Mouse (Mus musculus) cerebellum, adult 18-20 months (tissue): ENCODE measurements around the gene Lbx1.

Experiments used
- DNase-seq, 2 experiments: peaks; one replicate each; pipeline ENCODE4 v3.0.0; 2021

Gene Lbx1

DNA sequence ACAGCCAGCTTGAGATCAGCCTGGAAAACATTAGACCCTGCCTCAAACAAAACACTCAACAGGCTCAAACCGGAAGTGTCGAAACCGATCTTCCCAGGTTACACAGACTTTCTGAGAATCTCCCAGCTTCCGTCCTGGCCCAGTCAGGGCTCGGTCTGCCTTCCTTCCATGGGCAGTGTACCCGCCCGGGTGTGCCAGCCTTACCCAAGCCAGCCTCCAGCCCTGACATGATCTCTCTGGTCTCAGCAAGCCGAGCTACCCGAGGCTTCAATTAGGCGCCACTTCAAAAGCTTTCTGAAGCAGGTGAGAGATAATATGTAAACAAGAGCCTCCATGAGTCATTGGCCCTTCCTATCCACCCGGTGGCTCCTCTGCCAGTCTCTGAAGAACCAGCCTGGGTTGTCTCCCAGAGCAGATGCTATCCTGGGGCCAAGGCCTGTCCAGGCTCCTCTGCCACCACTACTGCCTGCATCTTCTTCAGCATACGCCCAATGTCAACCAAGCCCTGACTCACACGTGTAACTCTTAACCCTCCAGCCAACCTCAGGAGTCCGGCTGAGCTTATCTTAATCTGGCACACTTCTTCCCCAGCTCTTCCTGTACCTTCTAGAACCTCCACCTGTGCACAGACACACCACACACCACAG, 25.7 kb downstream of the Lbx1 start:
- DNase-seq = no peak

DNA sequence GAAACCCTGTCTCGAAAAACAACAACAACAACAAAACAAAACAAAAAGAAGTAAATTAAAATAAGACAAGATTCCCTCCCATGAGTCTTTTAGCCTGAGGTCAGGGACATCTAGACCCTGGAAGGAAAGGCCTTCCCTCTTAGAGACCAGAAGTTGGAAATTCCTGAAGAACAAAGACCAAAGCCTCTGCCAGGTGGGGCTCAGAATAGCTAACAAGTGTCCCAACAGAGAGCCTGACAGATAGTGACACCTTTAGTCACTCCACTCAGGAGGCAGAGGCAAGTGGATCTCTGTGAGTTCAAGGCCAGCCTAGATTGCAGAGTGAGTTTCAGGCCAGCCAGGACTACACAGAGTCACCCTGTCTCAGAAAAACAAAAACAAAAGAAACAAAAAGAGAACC, 26.4 kb downstream of the Lbx1 start:
- no peak for DNase-seq

DNA sequence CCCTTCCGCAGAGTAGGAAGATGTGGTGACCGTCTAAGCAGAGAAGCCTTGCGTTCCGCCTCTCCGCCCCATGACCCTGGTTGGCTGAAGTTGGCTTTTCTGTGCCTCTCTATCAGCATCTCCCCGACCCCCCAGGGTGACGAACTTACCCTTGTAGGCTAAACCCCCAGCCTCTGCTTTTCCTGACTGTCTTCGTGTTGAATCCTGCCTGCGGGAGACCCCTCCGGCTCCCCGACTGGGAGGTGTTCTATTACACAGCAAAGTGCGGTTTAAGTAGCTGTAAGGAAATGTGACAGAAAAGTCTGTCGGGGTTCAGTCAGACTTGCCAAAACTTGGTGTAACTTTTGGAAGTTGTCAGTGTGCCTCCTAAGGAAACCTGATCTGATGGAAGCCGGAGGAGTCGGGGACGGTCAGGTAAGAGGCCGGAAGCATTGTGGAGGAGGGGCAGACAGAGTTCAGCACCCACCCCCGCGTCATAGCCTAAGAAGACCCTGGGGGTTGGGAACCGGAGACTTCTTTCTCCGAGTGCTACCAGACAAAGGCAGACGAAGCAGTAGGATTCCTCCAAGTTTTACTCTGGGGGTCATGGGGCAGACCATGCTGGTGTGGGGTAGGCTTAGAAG, 27.1 kb downstream of the Lbx1 start:
- DNase-seq = no peak

DNA sequence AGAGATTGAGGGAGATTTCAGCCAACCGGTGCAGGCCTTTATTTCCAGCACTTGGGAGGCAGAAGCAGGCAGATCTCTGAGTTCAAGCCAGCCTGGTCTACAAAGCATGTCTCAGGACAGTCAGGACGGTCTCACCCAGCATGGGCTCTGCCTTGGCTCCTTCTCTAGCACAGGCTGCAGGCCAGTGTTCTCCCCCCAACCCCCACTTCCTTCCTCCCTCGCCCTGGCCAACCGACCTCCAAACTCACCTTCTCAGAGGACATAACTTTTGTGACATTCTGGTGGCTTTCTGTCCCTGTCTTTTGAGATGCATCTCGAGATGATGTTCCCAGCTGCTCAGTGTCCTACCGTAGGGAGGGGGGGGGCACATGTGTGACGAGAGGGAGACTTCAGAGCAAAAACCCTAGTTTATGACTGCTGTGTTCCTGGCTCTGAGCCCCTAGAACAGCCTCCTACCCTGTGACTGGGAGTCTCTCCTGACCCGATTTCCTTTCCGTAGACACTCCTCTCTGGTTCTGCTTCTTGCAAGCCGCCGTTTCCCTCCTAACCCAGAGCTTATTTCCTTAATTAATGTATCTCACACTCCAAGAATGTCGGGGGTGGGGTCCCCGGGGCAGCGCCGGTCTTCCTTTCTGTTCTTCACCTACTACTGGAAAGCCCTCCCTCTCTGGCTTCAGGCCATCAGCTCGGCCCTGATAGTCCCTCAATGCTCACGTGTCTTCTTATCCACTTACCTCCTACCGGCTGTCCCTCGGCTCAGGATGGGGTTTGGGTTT, 27.8 kb downstream of the Lbx1 start:
- no peak for DNase-seq

DNA sequence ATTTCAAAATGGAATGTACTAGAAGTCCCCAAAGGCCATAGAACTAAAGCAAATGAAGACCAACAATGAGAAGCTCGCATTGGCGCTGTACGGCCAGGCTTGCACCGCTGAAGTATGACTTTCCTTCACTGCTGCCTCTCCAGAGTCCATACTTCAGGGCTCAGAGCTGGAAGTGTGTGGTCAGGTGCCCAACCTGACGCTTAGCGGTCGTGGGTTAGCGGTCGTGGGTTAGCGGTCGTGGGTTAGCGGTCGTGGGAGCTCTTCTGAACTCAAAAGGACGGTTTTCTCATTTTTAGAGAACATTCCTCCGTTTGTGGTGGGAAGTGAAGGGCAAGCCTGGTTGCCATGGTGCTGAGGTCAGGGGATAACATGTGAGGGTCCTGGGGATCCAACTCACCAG, 28.5 kb downstream of the Lbx1 start:
- no peak for DNase-seq

DNA sequence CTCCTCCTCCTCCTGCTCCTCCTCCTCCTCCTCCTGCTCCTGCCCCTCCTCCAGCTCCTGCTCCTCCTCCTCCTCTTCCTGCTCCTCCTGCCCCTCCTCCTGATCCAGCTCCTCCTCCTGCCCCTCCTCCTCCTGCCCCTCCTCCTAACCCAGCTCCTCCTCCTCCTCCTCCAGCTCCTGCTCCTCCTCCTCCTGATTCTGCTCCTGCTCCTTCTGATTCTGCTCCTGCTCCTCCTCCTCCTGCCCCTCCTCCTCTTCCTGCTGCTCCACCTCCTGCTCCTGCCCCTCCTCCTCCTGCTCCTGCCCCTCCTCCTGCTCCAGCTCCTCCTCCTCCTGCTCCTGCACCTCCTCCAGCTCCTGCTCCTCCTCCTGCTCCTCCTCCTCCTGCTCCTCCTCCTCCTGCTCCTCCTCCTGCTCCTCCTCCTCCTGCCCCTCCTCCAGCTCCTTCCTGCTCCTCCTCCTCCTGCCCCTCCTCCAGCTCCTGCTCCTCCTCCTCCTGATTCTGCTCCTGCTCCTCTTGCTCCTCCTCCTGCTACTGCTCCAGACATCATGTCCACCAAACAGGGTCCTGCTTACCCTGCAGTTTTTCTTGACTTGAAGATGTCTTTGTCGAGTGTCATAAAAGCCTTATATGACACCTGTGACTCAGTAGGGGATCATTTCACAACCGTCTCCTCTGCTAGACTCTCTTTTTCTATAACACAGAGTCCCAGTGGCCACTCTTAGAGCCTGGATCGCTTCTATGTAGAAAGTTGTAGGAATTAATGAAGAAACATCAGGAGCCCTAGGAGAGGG, 30.1 kb downstream of the Lbx1 start:
- no peak for DNase-seq

DNA sequence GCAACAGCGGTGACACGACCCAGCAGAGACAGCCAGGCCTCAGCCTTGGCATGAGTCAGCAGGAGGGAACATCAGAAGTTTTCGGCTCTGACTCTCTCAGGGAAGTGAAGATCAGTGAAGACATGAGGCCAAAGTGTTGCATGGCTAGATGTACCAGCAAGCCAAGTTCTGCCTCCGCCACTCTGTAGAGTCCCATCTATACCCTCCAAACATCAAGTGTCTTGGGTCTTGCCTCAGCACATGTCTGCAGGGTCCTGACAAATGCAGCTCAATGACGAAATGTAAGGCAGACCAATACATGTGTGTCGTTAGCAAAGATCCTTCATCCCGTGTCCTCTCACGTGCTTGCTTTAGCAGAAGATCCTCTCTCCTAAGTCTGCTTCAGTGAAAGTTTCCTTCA, 38.6 kb downstream of the Lbx1 start:
- DNase-seq = no peak

DNA sequence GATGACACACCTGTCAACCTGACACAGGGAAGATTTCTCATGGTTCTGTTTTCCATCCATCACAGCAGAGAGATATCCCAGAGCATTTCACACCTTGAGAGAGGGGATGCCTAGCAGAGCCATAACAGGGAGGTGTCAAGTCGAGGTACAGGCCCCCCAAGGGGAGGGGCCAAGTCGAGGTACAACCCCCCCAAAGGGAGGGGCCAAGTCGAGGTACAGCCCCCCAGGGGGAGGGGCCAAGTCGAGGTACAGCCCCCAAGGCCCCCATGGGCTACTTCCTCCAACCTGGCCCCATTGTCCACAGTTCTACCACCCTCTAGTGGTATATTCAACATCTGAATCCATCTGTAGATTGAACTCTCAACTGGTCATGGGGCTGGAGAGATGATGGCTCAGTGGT, 41.0 kb downstream of the Lbx1 start:
- DNase-seq = no peak
